Mouse (Mus musculus) heart, embryonic 10.5 days (tissue): Measurements from ENCODE around the gene Abcf2. TPM values are rescaled to one million over a fixed set of nuclear protein-coding genes. Genes with fewer than 3 reads are reported as not detected.

Experiments used
- DNase-seq: peaks from one replicate; pipeline ENCODE4 v3.0.0-alpha.2; 2017; ENCODE audit warnings: low spot score
- H3K27ac ChIP-seq: fragments of 300-500 bp; sonication (generic); 2 replicates; pipeline ENCODE4 v1.5.1; 2016; ENCODE audit warnings: mild to moderate bottlenecking
- H3K27me3 ChIP-seq: fragments of 300-500 bp; sonication (generic); 2 replicates; pipeline ENCODE4 v1.6.1; 2016; ENCODE audit warnings: mild to moderate bottlenecking; ENCODE audit not compliant: poor library complexity, insufficient read depth, severe bottlenecking
- H3K36me3 ChIP-seq: fragments of 300-500 bp; sonication (generic); 2 replicates; pipeline ENCODE4 v1.6.1; 2016; ENCODE audit warnings: mild to moderate bottlenecking, moderate library complexity
- H3K4me1 ChIP-seq: fragments of 300-500 bp; sonication (generic); 2 replicates; pipeline ENCODE4 v1.6.1; 2016; ENCODE audit warnings: mild to moderate bottlenecking
- H3K4me3 ChIP-seq: fragments of 300-500 bp; sonication (generic); 2 replicates; pipeline ENCODE4 v1.5.1; 2016; ENCODE audit warnings: mild to moderate bottlenecking, moderate library complexity
- H3K9me3 ChIP-seq: fragments of 300-500 bp; sonication (generic); 2 replicates; pipeline ENCODE4 v1.6.1; 2016; ENCODE audit warnings: mild to moderate bottlenecking, moderate library complexity
- WGBS: fragments of 180-500 bp; shearing (Covaris S2); methylation state at CpG from one replicate; pipeline ENCODE4 v1.1.7; 2016; 5-methylcytosine and 5-hydroxymethylcytosine counted together
- polyA plus RNA-seq: library from polyadenylated mRNA; unstranded; fragments of >200 nt; fragmentation: Nextera tagmentation; extraction: Ambion mirVana; gene quantifications from 2 replicates; pipeline ENCODE4 v1.2.1, GENCODE M21; 2016

Gene Abcf2
- polyA plus RNA-seq, 1 experiment from 2014 or later = 126 TPM

DNA sequence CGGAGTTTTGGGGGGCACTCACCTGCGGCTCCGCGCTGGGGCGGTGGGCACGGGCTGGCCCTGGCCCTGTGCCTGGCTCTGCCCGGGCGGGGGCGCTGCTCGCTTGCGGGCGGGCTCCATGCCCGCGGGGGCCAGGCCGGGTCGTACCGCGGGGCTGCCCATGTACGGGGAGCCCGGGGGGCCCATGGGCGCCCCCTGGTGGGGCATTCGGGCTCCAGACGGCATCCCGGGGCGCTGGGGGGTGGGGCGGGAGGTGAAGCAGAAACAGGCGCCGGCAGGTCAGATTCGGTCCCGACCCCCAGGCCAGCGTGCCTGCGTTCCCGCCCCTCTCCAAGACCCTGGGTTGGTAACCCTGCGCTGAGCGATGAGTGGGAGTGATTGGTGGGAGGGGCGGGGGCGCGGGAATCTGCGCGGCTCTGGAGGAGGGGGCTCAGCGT lies 21.3 kb upstream of the Abcf2 start:
- Histone ChIP-seq H3K9me3 (no peaks in the 10 kb centered on the region), H3K36me3 (peaks cover 35% of the 10 kb centered on the region), H3K4me3 (peak overlapping the region; percentile 68), H3K27ac (peak overlapping the region; percentile 86), H3K27me3 (peaks cover 29% of the 10 kb centered on the region; the same call in 1 of the 2 replicates), H3K4me1 (peaks cover 70% of the 10 kb centered on the region)
- no peak for DNase-seq
- WGBS = 1% methylated on average over 41 of the region's 41 CpGs

DNA sequence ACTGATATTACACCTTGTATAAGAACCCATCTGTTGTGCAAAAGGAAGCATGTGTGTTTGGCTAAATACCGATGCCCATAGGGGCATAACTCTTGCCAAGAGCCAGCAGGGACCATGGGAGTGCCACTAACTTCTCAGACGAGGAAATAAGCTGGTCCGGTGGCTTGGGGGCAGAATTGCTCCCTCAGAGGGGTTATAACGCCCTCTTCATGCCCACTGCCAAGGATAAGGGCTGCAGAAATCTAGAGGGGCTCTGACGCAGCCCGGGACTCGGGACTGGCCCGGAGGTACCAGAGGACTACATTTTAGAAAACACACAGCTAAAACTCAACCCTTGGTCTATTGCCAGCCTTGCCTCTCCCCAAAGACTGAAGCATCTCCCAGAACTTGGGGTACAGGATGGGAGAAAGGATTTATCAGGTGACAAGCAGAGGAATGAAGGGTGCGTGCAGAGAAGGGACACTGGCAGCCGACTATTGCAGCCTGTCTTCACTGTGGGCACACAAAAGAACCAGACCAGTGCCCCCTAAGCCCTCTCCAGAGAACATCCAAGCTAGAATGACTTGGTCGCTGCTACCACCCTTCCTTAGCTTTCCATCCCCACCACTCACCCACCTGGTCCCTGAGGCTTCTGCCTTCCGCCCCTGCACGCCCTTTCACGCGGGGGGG lies 20.8 kb upstream of the Abcf2 start:
- DNase-seq = no peak
- H3K4me1 ChIP-seq = peaks cover 70% of the 10 kb centered on the region
- H3K27me3 ChIP-seq = peaks cover 29% of the 10 kb centered on the region; the same call in 1 of the 2 replicates
- peaks cover 40% of the 10 kb centered on the region for H3K36me3 ChIP-seq
- H3K27ac ChIP-seq = peak overlapping the region; percentile 86
- peak overlapping the region; percentile 68 for H3K4me3 ChIP-seq
- H3K9me3 ChIP-seq = no peaks in the 10 kb centered on the region
- WGBS = 28% methylated on average over 15 of the region's 15 CpGs

DNA sequence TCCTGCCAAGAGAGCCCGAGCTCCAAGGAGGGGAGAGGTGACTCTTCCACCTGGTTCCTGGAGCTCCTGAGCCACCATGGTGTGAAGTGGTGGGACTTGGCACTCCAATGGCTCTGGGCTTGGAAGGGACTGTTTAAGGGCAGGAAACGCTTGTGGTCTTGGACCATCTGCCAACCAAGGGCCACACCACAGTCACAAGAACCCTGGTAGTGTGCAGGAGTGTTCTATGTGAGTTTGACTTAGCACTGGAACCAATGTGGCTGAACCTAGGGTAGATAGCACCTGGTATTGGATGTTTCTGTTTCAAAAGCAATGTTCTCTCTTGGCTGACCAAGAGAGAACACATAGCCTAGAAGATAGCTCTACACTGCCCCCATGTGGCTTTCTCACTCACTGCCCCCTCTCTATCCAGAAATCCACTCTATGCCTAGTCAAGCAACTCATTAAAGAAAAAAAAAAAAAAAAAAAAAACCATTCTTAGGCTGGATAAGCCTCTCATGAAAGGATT lies 20.0 kb upstream of the Abcf2 start:
- peaks cover 70% of the 10 kb centered on the region for H3K4me1 ChIP-seq
- peaks cover 29% of the 10 kb centered on the region; the same call in 1 of the 2 replicates for H3K27me3 ChIP-seq
- H3K36me3 ChIP-seq = peaks cover 48% of the 10 kb centered on the region
- no peak for DNase-seq
- no peak overlapping the region for H3K27ac ChIP-seq
- no peaks in the 10 kb centered on the region for H3K9me3 ChIP-seq
- WGBS = 60% methylated on average over 2 of the region's 2 CpGs
- H3K4me3 ChIP-seq = no peak overlapping the region

DNA sequence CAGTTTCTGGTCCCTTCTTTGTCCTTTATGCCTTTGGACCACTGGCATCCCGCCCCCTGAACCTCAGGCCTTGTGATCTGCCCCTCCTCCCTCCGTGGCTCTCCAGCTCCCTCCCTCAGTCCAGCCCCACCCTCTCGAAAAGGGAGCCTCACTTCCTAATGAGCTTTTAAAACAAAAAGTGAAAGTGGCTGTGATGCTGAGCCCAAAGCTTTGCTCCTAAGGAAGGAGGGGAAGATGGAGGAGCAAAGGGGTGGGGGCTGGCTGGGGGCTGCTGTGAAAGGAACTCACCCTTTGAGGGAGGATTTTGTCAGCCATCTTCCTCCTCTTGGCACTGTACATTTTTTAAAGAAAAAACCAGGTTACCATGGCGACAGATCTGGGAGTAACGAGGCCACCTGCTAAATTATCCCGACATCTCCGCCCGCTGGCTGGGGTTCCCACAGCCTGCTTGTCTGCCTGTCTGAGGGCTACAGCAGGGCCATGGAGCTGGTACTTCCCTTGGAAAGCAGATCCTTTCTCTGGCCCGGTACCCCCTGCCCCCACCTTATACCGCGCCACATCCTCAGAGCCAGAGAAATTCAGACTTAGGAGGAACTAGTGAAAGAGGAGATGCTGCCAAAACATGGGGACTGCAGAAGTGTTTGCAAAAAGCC lies 19.4 kb upstream of the Abcf2 start:
- peaks cover 29% of the 10 kb centered on the region; the same call in 1 of the 2 replicates for H3K27me3 ChIP-seq
- H3K4me3 ChIP-seq = no peak overlapping the region
- WGBS = 54% methylated on average over 11 of the region's 11 CpGs
- H3K36me3 ChIP-seq = peaks cover 54% of the 10 kb centered on the region
- no peak for DNase-seq
- no peaks in the 10 kb centered on the region for H3K9me3 ChIP-seq
- H3K27ac ChIP-seq = no peak overlapping the region
- peaks cover 70% of the 10 kb centered on the region for H3K4me1 ChIP-seq

DNA sequence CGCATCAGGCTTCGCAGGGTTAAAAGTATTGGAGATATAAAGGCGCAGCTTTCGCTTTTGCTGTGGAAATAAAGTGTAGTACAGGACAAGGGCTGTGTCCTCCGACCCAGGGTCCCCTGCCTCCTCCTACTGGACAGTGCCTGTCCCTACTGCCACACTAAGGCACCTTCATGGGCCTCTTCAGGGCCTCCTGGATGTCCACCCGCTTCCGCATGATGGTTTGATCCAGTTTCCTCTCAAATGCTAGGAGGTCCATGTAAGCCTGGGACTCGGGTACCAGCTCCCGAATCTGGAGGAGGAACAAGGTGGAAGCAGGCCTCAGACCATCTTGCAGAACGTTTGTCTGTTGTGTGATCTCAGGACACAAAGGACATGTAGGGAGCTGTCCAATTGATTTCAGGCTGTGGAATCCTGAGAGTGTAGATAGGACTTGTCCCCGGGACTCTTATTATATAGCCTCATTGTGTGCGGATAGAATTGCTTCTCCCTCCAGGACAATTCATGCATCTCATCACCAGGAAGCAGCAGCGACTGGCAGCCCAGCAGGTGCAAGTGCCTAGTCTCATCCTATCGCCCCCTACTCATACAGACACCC lies 18.6 kb upstream of the Abcf2 start:
- Histone ChIP-seq H3K4me3 (no peak overlapping the region), H3K27ac (no peak overlapping the region), H3K36me3 (peaks cover 62% of the 10 kb centered on the region), H3K9me3 (no peaks in the 10 kb centered on the region), H3K4me1 (peaks cover 72% of the 10 kb centered on the region), H3K27me3 (peaks cover 25% of the 10 kb centered on the region; the same call in 1 of the 2 replicates)
- DNase-seq = no peak
- 78% methylated on average over 14 of the region's 14 CpGs for WGBS

GRCm38 (mm10) chr5:24595261-24595660 lies 18.0 kb upstream of the Abcf2 start:
- H3K27ac ChIP-seq = no peak overlapping the region
- H3K27me3 ChIP-seq = peaks cover 18% of the 10 kb centered on the region; the same call in 1 of the 2 replicates
- H3K4me3 ChIP-seq = no peak overlapping the region
- 90% methylated on average over 5 of the region's 5 CpGs for WGBS
- H3K4me1 ChIP-seq = peaks cover 70% of the 10 kb centered on the region
- peaks cover 66% of the 10 kb centered on the region for H3K36me3 ChIP-seq
- no peaks in the 10 kb centered on the region for H3K9me3 ChIP-seq
- no peak for DNase-seq

DNA sequence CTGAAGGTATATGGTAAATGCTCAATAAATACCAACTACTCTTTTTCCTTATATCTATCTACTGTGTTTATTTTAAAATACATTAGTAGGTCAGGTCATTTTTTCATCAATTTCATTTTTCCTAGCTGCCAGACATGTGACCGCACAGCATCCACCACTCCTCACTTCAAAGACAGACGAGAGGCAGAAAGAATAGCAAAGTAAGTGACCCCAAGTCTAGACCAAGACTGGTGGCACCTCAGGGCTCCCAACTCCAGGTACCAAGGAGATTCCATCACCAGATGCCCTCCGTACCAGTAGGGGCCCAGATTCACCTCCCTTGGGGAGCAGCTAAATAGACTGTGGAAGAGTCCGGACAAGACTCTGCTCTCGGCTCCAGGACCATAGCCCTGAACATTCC lies 17.1 kb upstream of the Abcf2 start:
- Histone ChIP-seq H3K9me3 (no peaks in the 10 kb centered on the region), H3K27me3 (peaks cover 11% of the 10 kb centered on the region; the same call in 1 of the 2 replicates), H3K4me3 (no peak overlapping the region), H3K36me3 (peaks cover 76% of the 10 kb centered on the region), H3K4me1 (peaks cover 63% of the 10 kb centered on the region), H3K27ac (no peak overlapping the region)
- 88% methylated on average over 5 of the region's 5 CpGs for WGBS
- no peak for DNase-seq

DNA sequence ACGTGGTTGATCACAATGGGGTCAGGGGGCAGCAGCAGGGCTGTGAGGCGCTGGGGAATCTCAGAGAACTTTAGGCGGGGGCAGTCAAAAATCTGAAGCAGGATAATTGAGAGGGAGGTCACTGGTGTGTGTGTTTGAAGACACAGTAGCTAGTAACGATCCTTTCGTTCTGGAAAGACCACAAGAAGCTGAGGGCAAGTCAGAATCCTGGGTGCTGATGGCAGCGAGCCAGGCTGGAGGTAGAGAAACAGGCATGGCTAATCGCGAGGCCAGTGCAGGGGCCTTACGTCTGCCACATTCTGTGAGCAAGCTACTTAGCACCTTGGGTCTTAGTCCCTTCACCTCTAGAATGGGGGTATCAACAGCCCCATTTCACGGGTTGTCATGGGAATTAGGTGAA lies 16.7 kb upstream of the Abcf2 start:
- no peak overlapping the region for H3K4me3 ChIP-seq
- H3K27ac ChIP-seq = no peak overlapping the region
- peaks cover 80% of the 10 kb centered on the region for H3K36me3 ChIP-seq
- H3K27me3 ChIP-seq = 0 out of 2 replicates have a peak, but pooled peaks cover 7% of the 10 kb centered on the region
- 71% methylated on average over 10 of the region's 10 CpGs for WGBS
- H3K9me3 ChIP-seq = no peaks in the 10 kb centered on the region
- no peak for DNase-seq
- H3K4me1 ChIP-seq = peaks cover 63% of the 10 kb centered on the region

GRCm38 (mm10) chr5:24593230-24593629 lies 16.0 kb upstream of the Abcf2 start:
- Histone ChIP-seq H3K9me3 (no peaks in the 10 kb centered on the region), H3K27me3 (0 out of 2 replicates have a peak, but pooled peaks cover under 1% of the 10 kb centered on the region), H3K4me1 (peaks cover 63% of the 10 kb centered on the region), H3K36me3 (peaks cover 87% of the 10 kb centered on the region), H3K27ac (no peak overlapping the region), H3K4me3 (no peak overlapping the region)
- no peak for DNase-seq
- WGBS = 85% methylated on average over 10 of the region's 10 CpGs

DNA sequence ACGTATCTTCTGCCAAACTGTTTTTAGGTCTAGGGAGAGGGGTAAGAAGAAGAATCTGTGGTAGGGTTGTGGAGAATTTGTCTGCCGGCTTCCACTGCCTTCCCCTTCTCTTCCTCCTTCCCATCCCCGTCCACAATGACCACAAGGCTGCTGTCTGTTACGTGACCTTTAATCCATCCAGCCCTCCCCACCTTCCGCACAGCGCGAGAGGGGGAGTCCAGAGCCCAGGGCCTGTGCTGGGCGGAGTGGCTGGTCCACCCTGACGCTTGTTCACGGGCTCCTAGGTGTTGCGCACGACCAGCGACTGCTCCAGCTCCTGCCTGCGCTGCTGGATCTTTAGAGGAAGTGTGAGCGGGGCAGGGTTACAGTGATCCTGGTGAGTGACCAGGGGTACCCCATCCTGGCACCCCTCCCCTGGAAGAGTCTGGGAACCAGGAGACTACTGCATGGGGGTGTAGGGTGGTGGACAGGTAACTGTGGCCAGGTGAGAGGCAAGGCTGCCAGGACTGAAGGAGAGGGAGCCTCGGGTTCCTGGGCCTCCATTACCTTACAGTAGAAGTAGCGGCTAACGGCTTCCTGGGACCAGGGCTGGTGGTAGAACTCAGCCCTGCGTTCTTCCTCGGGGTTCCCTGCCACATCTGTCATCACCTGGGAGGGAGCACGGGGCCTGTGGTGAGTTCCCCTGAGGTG lies 15.3 kb upstream of the Abcf2 start:
- peaks cover 89% of the 10 kb centered on the region for H3K36me3 ChIP-seq
- H3K4me1 ChIP-seq = peaks cover 64% of the 10 kb centered on the region
- H3K27ac ChIP-seq = no peak overlapping the region
- no peaks in the 10 kb centered on the region for H3K9me3 ChIP-seq
- no peak overlapping the region for H3K4me3 ChIP-seq
- no peak for DNase-seq
- WGBS = 69% methylated on average over 21 of the region's 21 CpGs
- H3K27me3 ChIP-seq = no peaks in the 10 kb centered on the region

GRCm38 (mm10) chr5:24591796-24592470 lies 14.7 kb upstream of the Abcf2 start:
- DNase-seq = no peak
- Histone ChIP-seq H3K36me3 (peaks cover 86% of the 10 kb centered on the region), H3K27me3 (no peaks in the 10 kb centered on the region), H3K9me3 (no peaks in the 10 kb centered on the region), H3K27ac (peak overlapping the region; percentile 72), H3K4me3 (no peak overlapping the region; the same call in 1 of the 2 replicates), H3K4me1 (peaks cover 67% of the 10 kb centered on the region)
- WGBS = 64% methylated on average over 24 of the region's 24 CpGs

GRCm38 (mm10) chr5:24591268-24591721 lies 14.0 kb upstream of the Abcf2 start:
- Histone ChIP-seq H3K4me3 (peak overlapping the region; percentile 28), H3K27ac (peak overlapping the region; percentile 72; the same call in 1 of the 2 replicates), H3K36me3 (peaks cover 81% of the 10 kb centered on the region), H3K9me3 (no peaks in the 10 kb centered on the region), H3K4me1 (peaks cover 61% of the 10 kb centered on the region), H3K27me3 (no peaks in the 10 kb centered on the region)
- 26% methylated on average over 23 of the region's 23 CpGs for WGBS
- DNase-seq = no peak
